Mouse (Mus musculus) kidney, embryonic 15.5 days (tissue): ENCODE results near the gene Esrra. TPM values are rescaled to one million over a fixed set of nuclear protein-coding genes. Genes with fewer than 3 reads are reported as not detected.

Experiments used
- ATAC-seq: fragments of 200-750 bp; cut with Nextera tagmentation; replicated peaks from 2 replicates; pipeline ENCODE4 v1.8.0; 2017; ENCODE audit warnings: moderate TSS enrichment; ENCODE audit not compliant: low FRiP score
- H3K27ac ChIP-seq: fragments of 300-500 bp; sonication (generic); 2 replicates; pipeline ENCODE4 v1.5.1; 2015; ENCODE audit warnings: mild to moderate bottlenecking, inconsistent platforms
- H3K27me3 ChIP-seq: fragments of 300-500 bp; sonication (generic); 2 replicates; pipeline ENCODE4 v1.6.1; 2015; ENCODE audit warnings: inconsistent platforms
- H3K36me3 ChIP-seq: fragments of 300-500 bp; sonication (generic); 2 replicates; pipeline ENCODE4 v1.6.1; 2015; ENCODE audit warnings: inconsistent platforms
- H3K4me1 ChIP-seq: fragments of 300-500 bp; sonication (generic); 2 replicates; pipeline ENCODE4 v1.6.1; 2015; ENCODE audit warnings: inconsistent platforms
- H3K4me2 ChIP-seq: fragments of 300-500 bp; sonication (generic); 2 replicates; pipeline ENCODE4 v1.6.1; 2015; ENCODE audit warnings: moderate library complexity, mild to moderate bottlenecking, inconsistent platforms
- H3K4me3 ChIP-seq: fragments of 300-500 bp; sonication (generic); replicated peaks from 2 replicates; pipeline ENCODE4 v1.5.1; 2015; ENCODE audit warnings: mild to moderate bottlenecking, inconsistent platforms
- H3K9ac ChIP-seq: fragments of 300-500 bp; sonication (generic); 2 replicates; pipeline ENCODE4 v1.6.1; 2015; ENCODE audit warnings: mild to moderate bottlenecking, inconsistent platforms
- H3K9me3 ChIP-seq: fragments of 300-500 bp; sonication (generic); replicated peaks from 2 replicates; pipeline ENCODE4 v1.6.1; 2016; ENCODE audit warnings: inconsistent platforms
- WGBS: fragments of 180-500 bp; shearing (Covaris S2); methylation state at CpG from one replicate; pipeline ENCODE4 v1.1.7; 2015; ENCODE audit warnings: mixed read lengths; 5-methylcytosine and 5-hydroxymethylcytosine counted together
- polyA plus RNA-seq: library from polyadenylated mRNA; unstranded; fragments of >200 nt; fragmentation: Nextera tagmentation; extraction: Ambion mirVana; gene quantifications from 2 replicates; pipeline ENCODE4 v1.2.1, GENCODE M21; 2015

The Esrra gene
- polyA plus RNA-seq, result 14.8 and 15.3 TPM in 2 replicates

DNA sequence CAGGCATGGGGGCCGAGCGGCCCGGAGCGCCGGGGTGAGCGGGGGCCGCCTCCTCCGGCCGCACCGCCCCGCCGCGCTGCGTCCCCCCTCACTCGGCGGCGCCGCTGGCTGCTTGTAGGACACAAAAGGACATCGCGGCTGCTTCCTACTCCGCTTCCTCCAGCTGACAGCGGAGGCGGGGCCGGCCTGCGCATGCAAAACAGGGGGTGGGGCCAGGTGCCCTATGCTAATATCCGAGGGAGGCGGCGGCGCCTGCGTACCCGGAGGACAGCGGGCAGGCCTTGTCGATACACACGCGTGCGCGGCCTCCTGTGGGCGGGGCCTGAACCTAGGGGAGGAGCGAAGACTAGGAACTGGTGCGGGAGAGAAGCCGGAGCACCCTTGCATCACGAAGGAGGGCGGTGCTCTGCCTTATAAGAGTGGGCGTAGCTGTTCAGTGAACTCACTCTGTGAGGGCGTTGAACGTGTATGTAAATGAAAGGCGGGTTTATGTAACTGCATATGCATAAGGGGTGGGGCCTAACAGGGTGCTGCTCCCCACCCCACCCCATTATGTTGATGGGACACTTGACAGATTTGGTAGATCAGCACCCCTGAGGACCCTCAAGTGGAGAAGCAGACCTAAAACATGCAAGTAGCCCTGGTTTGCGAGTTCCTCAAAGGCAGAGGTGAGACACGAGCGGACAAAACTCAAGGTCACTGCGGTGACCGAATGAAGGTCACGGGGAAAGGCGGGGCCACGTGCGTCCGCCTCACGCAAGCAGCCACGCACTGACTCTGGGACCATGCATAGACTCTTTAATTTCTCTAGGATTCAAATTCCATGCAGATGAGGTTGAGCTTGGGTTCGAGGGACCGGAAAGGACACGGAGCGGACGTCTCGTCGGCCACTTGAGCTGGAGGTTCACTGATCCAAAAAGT lies at the start of gene Esrra:
Gene Esrra, minus strand, starts transcription at position 167 of the 921 bp plus-strand sequence.
- H3K4me3 ChIP-seq, result peak within 1 kb of the TSS; percentile 85
- H3K36me3 ChIP-seq, result peaks cover 6% of the 10 kb centered on the region; the same call in 1 of the 2 replicates
- WGBS, result under 1% methylated on average over 65 of the region's 66 CpGs
- H3K27me3 ChIP-seq, result peaks cover 44% of the 10 kb centered on the region
- H3K9ac ChIP-seq, result peak within 1 kb of the TSS; percentile 75
- H3K4me2 ChIP-seq, result peak within 1 kb of the TSS; percentile 93
- no peaks in the 10 kb centered on the region for H3K9me3 ChIP-seq
- peaks cover 51% of the 10 kb centered on the region for H3K4me1 ChIP-seq
- ATAC-seq, result peak; percentile 93
- H3K27ac ChIP-seq, result peak within 1 kb of the TSS; percentile 91

DNA sequence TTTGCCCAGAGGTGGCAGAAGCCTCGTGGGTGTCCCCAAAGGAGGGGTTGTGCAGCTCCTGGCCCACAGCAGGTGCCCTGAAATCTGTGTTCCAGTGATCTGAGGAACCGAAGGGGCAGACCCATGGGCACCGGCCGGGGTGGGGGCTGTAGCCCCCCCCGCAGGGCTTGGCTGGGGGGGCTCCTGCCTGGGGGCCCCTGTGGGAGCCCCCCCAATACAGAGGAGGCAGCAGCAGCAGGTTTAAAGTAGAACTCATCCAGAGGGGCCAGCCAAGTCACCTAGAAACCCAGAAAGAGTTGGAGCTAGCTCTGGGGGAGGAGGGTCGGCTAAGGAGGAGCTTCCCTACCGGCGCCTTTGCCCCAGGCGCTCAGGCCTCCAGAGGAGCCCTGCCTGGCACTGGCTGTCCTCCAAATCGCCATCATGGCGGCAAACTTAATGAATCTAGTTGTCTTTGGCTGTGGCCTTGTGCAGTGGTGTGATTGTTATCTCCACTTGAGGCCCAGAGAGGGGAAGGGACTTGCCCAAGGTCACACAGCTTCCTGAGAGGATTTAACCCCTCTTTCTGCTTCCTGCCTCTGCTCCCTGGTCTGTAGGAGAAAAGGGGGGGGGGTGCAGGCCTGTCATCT lies 49.0 kb upstream of the Esrra start:
- Histone ChIP-seq H3K27ac (peak overlapping the region; percentile 11; the same call in 1 of the 2 replicates), H3K4me2 (peak overlapping the region; percentile 72), H3K9me3 (no peaks in the 10 kb centered on the region), H3K27me3 (no peaks in the 10 kb centered on the region), H3K4me1 (peaks cover 55% of the 10 kb centered on the region), H3K4me3 (peak overlapping the region; percentile 78), H3K9ac (no peak overlapping the region), H3K36me3 (peaks cover 13% of the 10 kb centered on the region)
- WGBS, result 21% methylated on average over 11 of the region's 11 CpGs
- ATAC-seq, result no peak

DNA sequence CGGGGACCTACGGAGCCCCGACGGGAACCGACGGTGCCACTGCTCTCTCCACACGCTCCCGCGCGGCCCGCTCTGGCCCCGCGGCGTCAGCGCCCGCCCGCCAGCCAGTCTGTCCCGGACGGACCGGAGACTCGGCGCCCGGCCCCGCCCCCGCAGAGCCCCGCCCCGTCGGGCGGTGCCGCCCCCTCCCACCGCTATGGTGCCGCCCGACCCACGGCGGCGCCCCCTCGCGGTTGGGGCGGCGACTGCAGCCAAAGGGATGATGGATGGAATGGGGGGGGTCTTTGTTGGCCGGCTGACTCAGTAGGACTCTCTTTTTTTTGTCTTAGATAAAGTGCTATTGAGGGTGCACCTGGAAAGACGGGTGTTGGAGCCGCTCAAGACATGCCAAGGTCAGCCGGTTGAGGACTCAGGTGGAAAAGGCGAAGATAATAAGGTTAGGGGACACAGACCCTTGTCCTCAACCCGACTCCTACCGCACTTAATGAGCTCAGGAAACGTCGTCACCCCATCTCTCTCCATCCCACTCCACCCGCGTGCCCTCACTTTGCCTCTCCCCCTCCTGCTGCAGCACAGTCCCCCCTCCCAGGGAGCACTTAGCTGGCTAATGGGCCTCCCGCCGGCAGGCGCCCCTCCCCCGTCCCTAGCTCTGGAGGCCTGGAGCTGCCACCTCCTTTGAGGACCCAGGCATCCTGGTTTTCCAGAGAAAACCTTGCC lies 48.2 kb upstream of the Esrra start:
- peaks cover 55% of the 10 kb centered on the region for H3K4me1 ChIP-seq
- ATAC-seq, result peak; percentile 40
- H3K36me3 ChIP-seq, result peaks cover 21% of the 10 kb centered on the region
- H3K27me3 ChIP-seq, result no peaks in the 10 kb centered on the region
- WGBS, result under 1% methylated on average over 54 of the region's 55 CpGs
- peak overlapping the region; percentile 72 for H3K4me2 ChIP-seq
- peak overlapping the region; percentile 61 for H3K27ac ChIP-seq
- no peaks in the 10 kb centered on the region for H3K9me3 ChIP-seq
- peak overlapping the region; percentile 73 for H3K9ac ChIP-seq
- peak overlapping the region; percentile 78 for H3K4me3 ChIP-seq

DNA sequence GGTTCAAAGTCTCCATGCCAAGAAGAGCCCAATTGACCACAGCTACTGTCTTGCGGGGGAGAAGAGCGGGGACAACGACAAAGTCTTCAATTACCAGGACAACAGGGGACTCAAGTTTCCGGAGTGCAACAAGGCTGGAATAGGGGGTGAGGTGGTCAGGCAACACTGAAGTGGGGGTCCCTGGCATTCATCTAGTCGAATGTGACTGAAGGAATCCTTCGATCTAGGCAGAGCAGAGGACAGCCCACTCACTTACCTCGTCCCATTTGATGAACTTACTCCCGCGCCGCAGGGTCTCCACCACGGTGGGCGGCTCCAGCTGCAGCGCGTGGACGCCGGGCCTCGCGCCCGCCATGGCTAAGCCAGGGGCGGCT lies 47.7 kb upstream of the Esrra start:
- H3K27ac ChIP-seq, result peak overlapping the region; percentile 61
- H3K4me1 ChIP-seq, result peaks cover 55% of the 10 kb centered on the region
- no peaks in the 10 kb centered on the region for H3K27me3 ChIP-seq
- peak; percentile 12 for ATAC-seq
- H3K4me2 ChIP-seq, result peak overlapping the region; percentile 72
- peak overlapping the region; percentile 73 for H3K9ac ChIP-seq
- H3K4me3 ChIP-seq, result peak overlapping the region; percentile 78
- WGBS, result 0% methylated on average over 20 of the region's 20 CpGs
- H3K9me3 ChIP-seq, result no peaks in the 10 kb centered on the region
- H3K36me3 ChIP-seq, result peaks cover 26% of the 10 kb centered on the region

DNA sequence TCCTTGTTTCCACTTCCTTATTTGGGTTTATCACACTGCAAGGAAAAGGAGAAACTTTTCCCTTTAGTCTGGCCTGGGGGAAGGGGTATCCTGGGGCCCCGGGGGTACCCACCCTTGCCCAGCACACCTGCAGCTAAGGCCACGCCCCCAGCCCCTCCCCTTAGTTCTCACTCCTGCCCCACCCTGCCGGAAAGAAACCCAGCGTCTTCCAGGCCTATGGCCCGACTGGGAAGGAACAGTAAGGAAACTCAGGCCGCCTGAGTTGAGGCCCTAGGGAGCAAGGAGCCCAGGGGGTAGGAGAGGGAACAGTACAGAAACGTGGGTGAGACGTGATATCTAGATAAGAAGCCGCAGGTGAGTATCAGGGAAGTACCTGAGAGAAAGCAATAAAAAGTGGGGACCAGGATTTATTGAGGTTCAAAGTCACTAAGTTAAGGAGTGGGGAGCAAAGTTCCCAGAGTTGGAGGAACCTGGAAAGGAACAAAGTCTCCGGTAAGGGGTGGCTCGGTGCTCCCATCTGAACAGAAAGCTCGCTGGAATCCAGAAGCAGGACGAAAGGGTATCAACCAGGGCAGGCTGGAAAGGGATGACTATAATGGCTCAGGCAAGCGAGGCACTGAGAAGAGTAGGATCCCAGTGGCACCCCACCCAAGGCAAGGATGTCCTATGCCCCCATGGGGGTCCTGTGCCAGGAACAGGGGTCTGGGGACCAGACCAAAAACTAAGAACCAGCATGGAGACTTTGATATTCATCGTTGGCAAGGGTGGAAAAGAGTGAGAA lies 47.1 kb upstream of the Esrra start:
- Histone ChIP-seq H3K27ac (peak overlapping the region; percentile 61), H3K9ac (peak overlapping the region; percentile 73), H3K36me3 (peaks cover 32% of the 10 kb centered on the region), H3K4me3 (peak overlapping the region; percentile 78), H3K4me2 (peak overlapping the region; percentile 72), H3K4me1 (peaks cover 50% of the 10 kb centered on the region), H3K9me3 (no peaks in the 10 kb centered on the region), H3K27me3 (no peaks in the 10 kb centered on the region)
- WGBS, result 7% methylated on average over 15 of the region's 15 CpGs
- ATAC-seq, result no peak

DNA sequence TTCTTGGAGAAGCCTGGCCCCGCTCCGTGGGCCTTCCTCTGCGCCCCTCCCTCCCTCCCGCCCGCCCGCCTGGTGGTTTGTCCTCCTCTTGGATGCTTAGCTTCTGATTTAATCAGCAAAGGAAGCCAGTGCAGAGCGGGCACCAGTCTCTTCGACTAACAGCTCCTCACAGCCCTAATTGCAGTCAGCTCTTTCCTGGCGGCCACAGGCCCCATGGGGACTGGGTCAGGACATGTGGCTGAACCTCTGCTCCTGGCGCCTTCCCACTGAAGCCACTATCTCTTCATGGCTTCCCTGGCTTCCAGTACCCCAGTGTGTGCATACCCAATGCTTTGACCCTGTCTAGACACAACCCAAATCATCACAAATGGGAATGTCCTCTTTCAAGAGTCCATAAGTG lies 34.8 kb upstream of the Esrra start:
- H3K4me3 ChIP-seq, result no peak overlapping the region
- no peak overlapping the region for H3K27ac ChIP-seq
- no peaks in the 10 kb centered on the region for H3K9me3 ChIP-seq
- H3K4me1 ChIP-seq, result peaks cover 15% of the 10 kb centered on the region
- peaks cover 73% of the 10 kb centered on the region for H3K36me3 ChIP-seq
- H3K27me3 ChIP-seq, result no peaks in the 10 kb centered on the region
- no peak for ATAC-seq
- no peak overlapping the region for H3K9ac ChIP-seq
- no peak overlapping the region for H3K4me2 ChIP-seq
- WGBS, result 82% methylated on average over 10 of the region's 10 CpGs

DNA sequence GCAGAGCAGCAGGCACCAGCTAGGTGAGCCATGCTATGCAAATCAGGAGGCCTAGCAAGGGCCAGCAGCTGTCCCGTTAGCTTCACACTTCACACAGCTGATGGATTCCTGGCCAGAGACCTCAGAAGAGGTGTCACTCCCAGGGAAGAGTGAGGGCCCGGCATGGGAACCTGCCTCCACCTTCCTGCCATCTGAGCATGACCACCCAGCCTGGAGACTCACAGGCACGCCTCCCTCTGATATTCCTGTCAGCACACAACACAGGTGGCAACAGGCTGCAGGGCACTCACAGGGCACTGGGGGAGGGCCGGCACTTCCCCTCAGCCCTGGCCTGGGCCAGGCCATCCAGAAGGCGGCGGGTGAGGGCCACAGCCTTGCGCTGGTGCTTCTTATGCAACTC lies 33.8 kb upstream of the Esrra start:
- H3K36me3 ChIP-seq, result peaks cover 68% of the 10 kb centered on the region
- no peak overlapping the region for H3K4me3 ChIP-seq
- H3K9ac ChIP-seq, result no peak overlapping the region
- no peaks in the 10 kb centered on the region for H3K9me3 ChIP-seq
- H3K27ac ChIP-seq, result no peak overlapping the region
- 76% methylated on average over 7 of the region's 7 CpGs for WGBS
- no peaks in the 10 kb centered on the region for H3K27me3 ChIP-seq
- peaks cover 16% of the 10 kb centered on the region for H3K4me1 ChIP-seq
- ATAC-seq, result no peak
- H3K4me2 ChIP-seq, result no peak overlapping the region

DNA sequence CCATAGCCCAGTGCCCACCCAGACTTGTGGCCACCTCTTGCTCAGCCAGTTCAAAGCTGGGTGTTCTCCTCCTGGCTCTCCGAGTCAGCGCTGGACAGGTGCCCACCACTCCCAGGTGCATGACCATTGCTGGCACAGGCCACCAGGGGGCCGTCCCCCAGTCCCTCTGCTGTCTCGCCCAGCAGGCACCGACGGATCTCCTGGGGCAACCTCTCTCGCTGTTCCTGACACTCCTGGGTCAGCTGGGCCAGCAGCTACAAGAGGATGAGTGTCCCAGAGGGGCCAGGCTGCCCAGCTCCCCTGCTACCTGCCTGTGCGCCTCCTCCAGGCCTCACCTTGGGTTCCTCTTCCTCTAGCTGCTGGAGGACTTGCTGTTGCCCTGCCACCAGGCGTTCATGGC lies 32.4 kb upstream of the Esrra start:
- no peak overlapping the region for H3K4me2 ChIP-seq
- no peaks in the 10 kb centered on the region for H3K27me3 ChIP-seq
- H3K4me3 ChIP-seq, result no peak overlapping the region
- no peaks in the 10 kb centered on the region for H3K9me3 ChIP-seq
- peaks cover 54% of the 10 kb centered on the region for H3K36me3 ChIP-seq
- no peak for ATAC-seq
- H3K27ac ChIP-seq, result no peak overlapping the region
- 50% methylated on average over 9 of the region's 9 CpGs for WGBS
- H3K9ac ChIP-seq, result no peak overlapping the region
- peaks cover 29% of the 10 kb centered on the region for H3K4me1 ChIP-seq

DNA sequence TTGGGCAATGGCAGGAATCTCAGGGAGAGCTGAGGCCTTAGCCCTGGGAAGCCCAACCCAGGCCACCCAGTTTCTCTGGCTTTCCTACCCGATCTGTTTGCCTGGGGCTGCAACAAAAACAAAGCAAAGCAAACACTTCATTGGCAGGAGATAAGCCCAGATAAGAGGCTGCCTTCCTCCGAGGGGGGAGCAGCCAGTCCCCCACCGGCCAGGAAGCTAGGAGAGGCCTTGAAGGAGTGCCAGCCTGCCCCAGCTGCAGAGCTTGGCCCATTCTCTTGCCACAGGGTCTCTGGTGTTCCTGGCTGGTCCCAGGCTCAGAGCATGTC lies 31.1 kb upstream of the Esrra start:
- H3K4me2 ChIP-seq, result peak overlapping the region; percentile 92
- H3K27ac ChIP-seq, result peak overlapping the region; percentile 96
- no peaks in the 10 kb centered on the region for H3K27me3 ChIP-seq
- H3K9me3 ChIP-seq, result no peaks in the 10 kb centered on the region
- peaks cover 29% of the 10 kb centered on the region for H3K4me1 ChIP-seq
- H3K36me3 ChIP-seq, result peaks cover 41% of the 10 kb centered on the region
- ATAC-seq, result 0 out of 2 replicates have a peak, but pooled peaks have one; percentile 10
- peak overlapping the region; percentile 54 for H3K4me3 ChIP-seq
- peak overlapping the region; percentile 68 for H3K9ac ChIP-seq
- WGBS, result 8% methylated on average over 3 of the region's 3 CpGs

DNA sequence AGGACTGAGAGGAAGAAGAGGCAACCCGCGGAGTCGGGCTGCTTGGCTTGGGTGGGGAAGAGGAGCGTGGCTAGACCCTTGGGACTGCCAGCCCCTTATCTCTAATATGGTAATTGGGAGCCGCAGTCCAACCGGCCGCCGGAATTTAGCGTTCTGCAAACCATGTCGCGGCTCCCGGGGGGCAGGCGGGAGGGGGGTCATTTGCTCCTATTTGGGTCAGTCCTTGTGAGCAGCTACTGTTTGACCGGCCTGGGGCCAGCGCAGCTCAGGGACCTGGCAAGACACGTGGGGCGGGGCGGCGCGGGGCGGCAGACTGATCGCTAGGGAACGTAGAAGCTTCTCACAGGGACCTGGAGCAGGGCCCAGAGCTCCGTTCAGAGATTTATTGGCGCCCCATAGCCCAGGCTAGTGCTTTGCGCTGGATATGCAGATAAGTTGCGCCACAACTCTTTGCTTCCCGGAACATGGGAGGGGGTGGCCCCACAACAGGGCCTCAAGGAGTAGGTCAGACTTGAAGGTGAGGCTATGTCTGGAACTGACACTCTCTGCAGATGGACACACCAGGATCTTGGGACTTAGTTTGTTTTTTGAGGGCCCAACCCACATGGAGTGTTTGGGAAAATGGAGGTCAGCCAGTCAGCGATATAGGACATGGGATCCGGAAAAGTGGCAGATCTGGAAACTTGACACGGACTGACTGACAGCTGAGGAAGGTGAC lies 30.5 kb upstream of the Esrra start:
- Histone ChIP-seq H3K9ac (peak overlapping the region; percentile 68), H3K9me3 (no peaks in the 10 kb centered on the region), H3K4me1 (peaks cover 29% of the 10 kb centered on the region), H3K4me2 (peak overlapping the region; percentile 92), H3K27me3 (no peaks in the 10 kb centered on the region), H3K27ac (peak overlapping the region; percentile 96), H3K36me3 (peaks cover 37% of the 10 kb centered on the region), H3K4me3 (peak overlapping the region; percentile 54)
- ATAC-seq, result peak; percentile 40
- WGBS, result 1% methylated on average over 31 of the region's 31 CpGs
